Mouse (Mus musculus) stomach, adult 2 months (tissue): ENCODE results near the gene Kir3dl2. TPM values are rescaled to one million over a fixed set of nuclear protein-coding genes. Genes with fewer than 3 reads are reported as not detected.

Source experiments
- polyA plus RNA-seq: library from polyadenylated mRNA; depleted of rRNA; stranded (reverse); fragments of >200 nt; gene quantifications from 2 replicates; pipeline ENCODE4 v1.2.3, GENCODE M21; 2012; rRNA removed

Kir3dl2 gene
- polyA plus RNA-seq = not detected in 2 replicates

DNA sequence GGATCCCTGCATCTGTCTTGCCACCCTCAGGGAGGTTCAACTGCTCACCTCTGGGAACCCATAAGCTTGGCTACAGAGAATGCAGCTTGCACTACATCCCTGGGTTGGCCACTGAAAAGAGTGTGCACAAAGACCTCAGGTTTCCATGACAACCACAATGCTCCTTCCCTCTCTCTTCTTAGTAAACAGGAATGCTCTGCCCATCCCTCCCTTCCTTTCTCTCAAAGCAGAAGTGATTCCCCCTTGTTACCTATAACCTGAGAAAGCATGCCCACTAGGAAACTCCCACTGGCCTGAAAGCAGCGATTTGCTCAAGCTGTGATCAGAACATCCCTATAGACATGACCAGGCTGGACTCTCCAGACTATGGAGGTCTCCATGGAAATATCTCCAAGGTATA, at the start of gene Kir3dl2:
TSS of gene Kir3dl2 (minus strand) at position 101 of the 400 bp plus-strand sequence.

DNA sequence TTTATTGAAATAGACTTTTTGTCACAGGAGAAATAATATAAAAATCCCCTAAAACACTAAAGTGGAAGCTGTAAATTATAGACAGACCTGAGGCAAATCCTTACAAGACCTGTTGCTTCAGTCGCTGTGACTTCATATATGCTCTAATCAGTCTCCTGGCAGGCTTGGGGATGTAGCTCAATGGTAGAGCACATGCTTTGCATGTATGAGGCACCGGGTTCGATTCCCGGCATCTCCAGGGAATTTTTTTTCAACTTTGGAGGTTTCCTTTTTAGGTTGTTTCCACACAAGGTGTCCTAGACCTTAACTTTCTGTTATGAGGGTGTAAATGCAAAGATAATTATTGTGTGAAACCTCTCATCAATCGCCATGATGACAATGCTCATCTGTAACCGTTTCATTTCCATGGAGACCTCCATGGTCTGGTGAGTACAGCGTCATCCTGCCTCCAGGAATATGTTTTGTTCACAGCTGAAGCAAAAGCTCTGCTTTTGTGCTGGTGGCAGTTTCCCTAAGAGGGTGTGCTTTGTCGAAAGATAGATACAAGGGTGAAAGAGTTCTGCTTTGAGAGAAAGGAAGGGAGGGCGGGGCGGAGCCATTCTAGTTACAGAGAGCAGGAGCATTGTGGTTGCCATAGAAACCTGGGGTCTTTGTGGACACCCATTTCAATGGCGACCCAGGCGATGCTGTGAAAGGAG, 46.5 kb upstream of the Kir3dl2 start, which contains the start of gene Tceal3:
TSS of gene Tceal3 (plus strand) at position 644 of the 698 bp plus-strand sequence.

DNA sequence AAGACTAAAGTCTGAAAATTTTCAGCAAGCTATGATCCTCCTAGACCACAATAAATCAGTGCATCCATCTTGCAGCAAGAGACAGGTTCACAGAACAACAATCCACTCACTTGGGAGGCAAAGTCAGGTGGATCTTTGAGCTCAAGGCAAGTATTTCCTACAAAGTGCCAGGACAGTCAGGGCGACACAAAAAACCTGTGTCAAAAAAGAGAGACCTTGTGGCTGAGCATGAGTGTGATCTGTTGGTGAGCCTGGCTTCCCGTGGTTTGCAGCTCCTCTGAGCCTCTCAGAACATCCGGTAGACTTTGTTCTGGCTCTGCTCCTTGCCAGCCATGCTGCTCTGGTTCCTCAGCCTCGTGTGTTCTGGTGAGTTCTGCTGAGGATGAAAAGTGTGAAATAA, 26.2 kb downstream of the Kir3dl2 start, which contains the start of gene Kir3dl1:
TSS of gene Kir3dl1 (plus strand) at position 301 of the 400 bp plus-strand sequence.

Other genes starting within 250 kb of the Kir3dl2 start
- gene Kir3dl1, start 26.1 kb downstream of the Kir3dl2 start, polyA plus RNA-seq = not detected in 2 replicates
- 1.9 and 2.0 TPM in 2 replicates for gene Tceal3, start 46.8 kb upstream of the Kir3dl2 start, polyA plus RNA-seq
- 0.16 and 0.38 TPM in 2 replicates for gene Tceal1, start 163.9 kb upstream of the Kir3dl2 start, polyA plus RNA-seq
- 4.5 and 7.0 TPM in 2 replicates for gene Morf4l2, start 199.6 kb upstream of the Kir3dl2 start, polyA plus RNA-seq
- gene Glra4, start 236.1 kb upstream of the Kir3dl2 start, polyA plus RNA-seq = not detected in 2 replicates